Mouse (Mus musculus): Measurements from ENCODE around the gene Eif4b. TPM values are rescaled to one million over a fixed set of nuclear protein-coding genes. Genes with fewer than 3 reads are reported as not detected.

Eif4b gene
- polyA plus RNA-seq, 1 experiment from 2014 or later = 47.8 TPM

DNA sequence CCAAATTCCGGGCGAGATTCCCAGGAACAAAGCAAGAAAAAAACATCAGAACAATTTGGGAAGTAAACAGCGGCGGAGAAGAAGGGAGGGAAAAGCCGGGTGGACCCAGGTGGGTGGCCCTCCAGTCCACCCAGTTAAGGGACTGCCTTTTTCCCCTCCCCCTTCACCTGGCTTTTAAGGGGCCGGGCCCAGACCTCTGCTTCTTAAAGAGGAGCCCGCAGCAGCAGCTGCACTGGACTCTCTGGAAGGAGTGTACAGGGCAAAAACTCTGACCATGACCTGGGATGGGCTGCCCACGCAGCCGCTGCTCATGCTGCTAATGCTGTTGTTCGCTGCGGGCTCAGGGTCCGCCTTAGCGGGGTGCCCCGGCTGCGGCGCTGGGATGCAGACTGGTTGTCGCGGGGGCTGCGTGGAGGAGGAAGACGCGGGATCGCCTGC lies 70.7 kb downstream of the Eif4b start, which contains the start of gene Igfbp6:
TSS of gene Igfbp6 (plus strand) at position 89 of the 438 bp plus-strand sequence.
- H3K9ac ChIP-seq (ENCODE audit: low read depth, low read length) = no peak within 1 kb of the TSS
- H3K4me2 ChIP-seq (replicated peaks; ENCODE audit: low read depth) = peak within 1 kb of the TSS; percentile 28
- 0 out of 2 replicates have a peak, but pooled peaks cover 6% of the 10 kb centered on the region for H3K27me3 ChIP-seq (replicated peaks; ENCODE audit: control insufficient read depth, insufficient read depth, low read length)
- H3K4me3 ChIP-seq (ENCODE audit: low read depth, low read length) = no peak within 1 kb of the TSS
- TF ChIP-seq CTCF (IDR thresholded peaks at IDR 0.05; ENCODE audit: low read depth) = no peak
- H3K27ac ChIP-seq (ENCODE audit: low read depth, low read length) = no peak within 1 kb of the TSS
- no peaks in the 10 kb centered on the region for H3K9me3 ChIP-seq (ENCODE audit: control insufficient read depth)
- 28% methylated on average over 22 of the region's 22 CpGs for WGBS
- H3K36me3 ChIP-seq (ENCODE audit: control insufficient read depth, insufficient read depth) = no peaks in the 10 kb centered on the region; the same call in 1 of the 2 replicates
- no peak for ATAC-seq
- H3K4me1 ChIP-seq (replicated peaks; ENCODE audit: control insufficient read depth, insufficient read depth, low read length) = no peaks in the 10 kb centered on the region

- WGBS = 26% methylated on average over 19 of the region's 19 CpGs
- H3K4me3 ChIP-seq (ENCODE audit: low read depth, low read length) = no peak overlapping the region
- no peaks in the 10 kb centered on the region for H3K9me3 ChIP-seq (ENCODE audit: control insufficient read depth)
- no peaks in the 10 kb centered on the region for H3K4me1 ChIP-seq (replicated peaks; ENCODE audit: control insufficient read depth, insufficient read depth, low read length)
- 0 out of 2 replicates have a peak, but pooled peaks cover 6% of the 10 kb centered on the region for H3K27me3 ChIP-seq (replicated peaks; ENCODE audit: control insufficient read depth, insufficient read depth, low read length)
- no peaks in the 10 kb centered on the region; the same call in 1 of the 2 replicates for H3K36me3 ChIP-seq (ENCODE audit: control insufficient read depth, insufficient read depth)
- TF ChIP-seq CTCF (IDR thresholded peaks at IDR 0.05; ENCODE audit: low read depth) = no peak
- no peak for ATAC-seq
- H3K27ac ChIP-seq (ENCODE audit: low read depth, low read length) = no peak overlapping the region
- peak overlapping the region; percentile 28 for H3K4me2 ChIP-seq (replicated peaks; ENCODE audit: low read depth)
- H3K9ac ChIP-seq (ENCODE audit: low read depth, low read length) = no peak overlapping the region
Measured at GRCm38 (mm10) chr15:102144726-102145125, 71.2 kb downstream of the Eif4b start.

- H3K27me3 ChIP-seq (replicated peaks; ENCODE audit: control insufficient read depth, insufficient read depth, low read length) = 0 out of 2 replicates have a peak, but pooled peaks cover 6% of the 10 kb centered on the region
- H3K36me3 ChIP-seq (ENCODE audit: control insufficient read depth, insufficient read depth) = no peaks in the 10 kb centered on the region; the same call in 1 of the 2 replicates
- H3K9me3 ChIP-seq (ENCODE audit: control insufficient read depth) = no peaks in the 10 kb centered on the region
- H3K27ac ChIP-seq (ENCODE audit: low read depth, low read length) = no peak overlapping the region
- TF ChIP-seq CTCF (IDR thresholded peaks at IDR 0.05; ENCODE audit: low read depth) = no peak
- ATAC-seq = no peak
- H3K4me1 ChIP-seq (replicated peaks; ENCODE audit: control insufficient read depth, insufficient read depth, low read length) = no peaks in the 10 kb centered on the region
- H3K9ac ChIP-seq (ENCODE audit: low read depth, low read length) = no peak overlapping the region
- no peak overlapping the region for H3K4me2 ChIP-seq (replicated peaks; ENCODE audit: low read depth)
- WGBS = 82% methylated on average over 10 of the region's 10 CpGs
- H3K4me3 ChIP-seq (ENCODE audit: low read depth, low read length) = no peak overlapping the region
Measured at GRCm38 (mm10) chr15:102145330-102145729, 71.8 kb downstream of the Eif4b start.

- Histone ChIP-seq H3K9ac (ENCODE audit: low read depth, low read length) (no peak overlapping the region), H3K4me2 (replicated peaks; ENCODE audit: low read depth) (no peak overlapping the region), H3K9me3 (ENCODE audit: control insufficient read depth) (no peaks in the 10 kb centered on the region), H3K4me1 (replicated peaks; ENCODE audit: control insufficient read depth, insufficient read depth, low read length) (no peaks in the 10 kb centered on the region), H3K4me3 (ENCODE audit: low read depth, low read length) (no peak overlapping the region), H3K36me3 (ENCODE audit: control insufficient read depth, insufficient read depth) (no peaks in the 10 kb centered on the region; the same call in 1 of the 2 replicates), H3K27ac (ENCODE audit: low read depth, low read length) (no peak overlapping the region), H3K27me3 (replicated peaks; ENCODE audit: control insufficient read depth, insufficient read depth, low read length) (0 out of 2 replicates have a peak, but pooled peaks cover 6% of the 10 kb centered on the region)
- 84% methylated on average over 5 of the region's 5 CpGs for WGBS
- TF ChIP-seq CTCF (IDR thresholded peaks at IDR 0.05; ENCODE audit: low read depth) = no peak
- ATAC-seq = no peak
Measured at GRCm38 (mm10) chr15:102146089-102146488, 72.5 kb downstream of the Eif4b start.

Other genes with a start within 250 kb of the Eif4b start
- gene Krt1, start 223.0 kb upstream of the Eif4b start, polyA plus RNA-seq (2015; fragmentation: Nextera tagmentation; extraction: Ambion mirVana) = 0.50 and 0.55 TPM in 2 replicates
- not detected in 2 replicates for gene Krt77, start 204.1 kb upstream of the Eif4b start, polyA plus RNA-seq (2015; fragmentation: Nextera tagmentation; extraction: Ambion mirVana)
- not detected in 2 replicates for gene Krt76, start 180.9 kb upstream of the Eif4b start, polyA plus RNA-seq (2015; fragmentation: Nextera tagmentation; extraction: Ambion mirVana)
- 0.17 TPM in 1 of 2 replicates, not detected in the other for gene Krt4, start 149.0 kb upstream of the Eif4b start, polyA plus RNA-seq (2015; fragmentation: Nextera tagmentation; extraction: Ambion mirVana)
- 0.21 and 0.27 TPM in 2 replicates for gene Krt79, start 133.4 kb upstream of the Eif4b start, polyA plus RNA-seq (2015; fragmentation: Nextera tagmentation; extraction: Ambion mirVana)
- 0.03 and 0.07 TPM in 2 replicates for gene Krt78, start 119.5 kb upstream of the Eif4b start, polyA plus RNA-seq (2015; fragmentation: Nextera tagmentation; extraction: Ambion mirVana)
- 940 and 1,037 TPM in 2 replicates for gene Krt8, start 69.3 kb upstream of the Eif4b start, polyA plus RNA-seq (2015; fragmentation: Nextera tagmentation; extraction: Ambion mirVana)
- gene Krt18, start 45.6 kb upstream of the Eif4b start, polyA plus RNA-seq (2015; fragmentation: Nextera tagmentation; extraction: Ambion mirVana) = 364 and 368 TPM in 2 replicates
- 11.7 and 15.0 TPM in 2 replicates for gene Tns2, start 26.6 kb downstream of the Eif4b start, polyA plus RNA-seq (2015; fragmentation: Nextera tagmentation; extraction: Ambion mirVana)
- gene Spryd3, start 62.5 kb downstream of the Eif4b start, polyA plus RNA-seq (2015; fragmentation: Nextera tagmentation; extraction: Ambion mirVana) = 26.3 and 26.7 TPM in 2 replicates
- gene Igfbp6, start 70.6 kb downstream of the Eif4b start, polyA plus RNA-seq (2015; fragmentation: Nextera tagmentation; extraction: Ambion mirVana) = 27.8 and 29.1 TPM in 2 replicates
- gene Soat2, start 76.8 kb downstream of the Eif4b start, polyA plus RNA-seq (2015; fragmentation: Nextera tagmentation; extraction: Ambion mirVana) = 52.7 and 56.7 TPM in 2 replicates
- 14.1 and 16.0 TPM in 2 replicates for gene Zfp740, start 129.5 kb downstream of the Eif4b start, polyA plus RNA-seq (2015; fragmentation: Nextera tagmentation; extraction: Ambion mirVana)
- gene Csad, start 131.0 kb downstream of the Eif4b start, polyA plus RNA-seq (2015; fragmentation: Nextera tagmentation; extraction: Ambion mirVana) = 22.8 and 26.8 TPM in 2 replicates
- gene Itgb7, start 158.2 kb downstream of the Eif4b start, polyA plus RNA-seq (2015; fragmentation: Nextera tagmentation; extraction: Ambion mirVana) = 2.6 and 2.9 TPM in 2 replicates
- gene Rarg, start 183.7 kb downstream of the Eif4b start, polyA plus RNA-seq (2015; fragmentation: Nextera tagmentation; extraction: Ambion mirVana) = 5.9 and 7.3 TPM in 2 replicates
- gene Gm9918, start 196.8 kb downstream of the Eif4b start, polyA plus RNA-seq (2015; fragmentation: Nextera tagmentation; extraction: Ambion mirVana) = 0.07 TPM in 1 of 2 replicates, not detected in the other
- 80.4 and 81.1 TPM in 2 replicates for gene Mfsd5, start 205.7 kb downstream of the Eif4b start, polyA plus RNA-seq (2015; fragmentation: Nextera tagmentation; extraction: Ambion mirVana)
- gene Espl1, start 222.5 kb downstream of the Eif4b start, polyA plus RNA-seq (2015; fragmentation: Nextera tagmentation; extraction: Ambion mirVana) = 4.7 and 5.4 TPM in 2 replicates